Comparison of ENCODE assay signal across 31 mouse cellular contexts in genomic region chr4:119052537-119052936, GRCm38 (mm10). TPM values are rescaled to one million over a fixed set of nuclear protein-coding genes. Genes with fewer than 3 reads are reported as not detected.
DNase-seq lines count a peak whose midpoint lies in the region; ATAC-seq and TF ChIP-seq lines count a peak whose summit lies in the region.
"Had no signal": no experiment of that assay in that cellular context is flagged by ENCODE, and none has a peak within 500 bp of the region (broad histone marks: within the 10 kb centered on the region; RNA-seq: fewer than 3 reads in every experiment).

No protein-coding gene starts in this region.

- no peak for TF ChIP-seq CTCF in heart, adult 2 months (IDR thresholded peaks at IDR 0.05)

- H3K27ac ChIP-seq in heart, embryonic 10.5 days: peak overlapping the region; percentile 62
- H3K27ac ChIP-seq in heart, adult 2 months: no peak overlapping the region
- H3K27ac ChIP-seq in liver, embryonic 12.5 days: peak overlapping the region; percentile 99
- H3K27ac ChIP-seq: embryonic facial prominence, embryonic 13.5 days; hindbrain, postnatal 0 days; layer of hippocampus, adult 2 months; midbrain, embryonic 15.5 days; neural tube, embryonic 12.5 days; stomach, embryonic 15.5 days had no signal

- H3K36me3 ChIP-seq in heart, embryonic 10.5 days: no peaks in the 10 kb centered on the region
- no peaks in the 10 kb centered on the region for H3K36me3 ChIP-seq in heart, adult 2 months (ENCODE audit: control insufficient read depth, insufficient read depth, low read length)
- H3K36me3 ChIP-seq in liver, embryonic 12.5 days: no peaks in the 10 kb centered on the region
- H3K36me3 ChIP-seq: embryonic facial prominence, embryonic 13.5 days; midbrain, embryonic 15.5 days; neural tube, embryonic 12.5 days; stomach, embryonic 15.5 days had no signal

- intact Hi-C loops in heart, adult 2 months (cut with DNase I): no loop called here

- ATAC-seq in liver, embryonic 12.5 days: no peak
- 0 out of 2 replicates have a peak, but pooled peaks have one; percentile 32 for ATAC-seq in megakaryocyte, adult 5-6 weeks (ENCODE audit: poor library complexity, severe bottlenecking)
- ATAC-seq: CD4-positive, CD25-positive, alpha-beta regulatory T cell, adult 4 months; forebrain, embryonic 14.5 days; hindbrain, postnatal 0 days; intestine, embryonic 16.5 days; midbrain, embryonic 15.5 days; Patski had no signal

- no peak for TF ChIP-seq EP300 in heart, adult 2 months (IDR thresholded peaks at IDR 0.05; ENCODE audit: insufficient read depth, low read depth, low read length)

- no peak overlapping the region for H3K4me3 ChIP-seq in heart, embryonic 10.5 days
- no peak overlapping the region for H3K4me3 ChIP-seq in heart, adult 2 months
- H3K4me3 ChIP-seq in liver, embryonic 12.5 days: 0 out of 2 replicates have a peak overlapping the region, but pooled peaks have one; percentile 0
- H3K4me3 ChIP-seq: embryonic facial prominence, embryonic 13.5 days; layer of hippocampus, adult 2 months; megakaryocyte, embryonic 14.5 days; midbrain, embryonic 15.5 days; neural tube, embryonic 12.5 days; stomach, embryonic 15.5 days had no signal

- no peak for DNase-seq in heart, embryonic 10.5 days (ENCODE audit: low spot score)
- no peak for DNase-seq in heart, adult 2 months
- peak; percentile 19 for DNase-seq in A20 (ENCODE audit: low read depth, low spot score)
- DNase-seq in right cerebral cortex, adult 2 months (ENCODE audit: low spot score in 2 of 2): no peak
- DNase-seq in ovary, postnatal 36 days (ENCODE audit: low spot score): no peak
- DNase-seq: adrenal gland, adult 8-10 months; cerebellum, adult 2 months; cerebellum, postnatal 25 days; embryo, embryonic 11 days; gastrocnemius, postnatal 10 days; heart, adult 11 months; kidney, postnatal 25 days; layer of hippocampus, postnatal 36 days; lung, adult 18-20 months; lung, postnatal 10 days; retina, postnatal 1 day; thymus, adult 18-20 months; thymus, postnatal 36 days had no signal

- peaks cover 58% of the 10 kb centered on the region for H3K4me1 ChIP-seq in heart, embryonic 10.5 days
- H3K4me1 ChIP-seq in heart, adult 2 months (ENCODE audit: control insufficient read depth, insufficient read depth, low read length): no peaks in the 10 kb centered on the region
- peaks cover 85% of the 10 kb centered on the region for H3K4me1 ChIP-seq in liver, embryonic 12.5 days
- H3K4me1 ChIP-seq: embryonic facial prominence, embryonic 13.5 days; midbrain, embryonic 15.5 days; neural tube, embryonic 12.5 days; stomach, embryonic 15.5 days had no signal

- no peak for TF ChIP-seq POLR2A in heart, adult 2 months (IDR thresholded peaks at IDR 0.05; ENCODE audit: insufficient read depth, low read depth, low read length)

- WGBS in heart, embryonic 10.5 days: 74% methylated on average over 3 of the region's 3 CpGs
- 60% methylated on average over 3 of the region's 3 CpGs for WGBS in heart, adult 2 months
- WGBS in liver, embryonic 12.5 days (ENCODE audit: insufficient replicate concordance): 27% methylated on average over 3 of the region's 3 CpGs

- peak overlapping the region; percentile 64 for H3K4me2 ChIP-seq in liver, embryonic 12.5 days
- H3K4me2 ChIP-seq: embryonic facial prominence, embryonic 13.5 days; midbrain, embryonic 15.5 days; neural tube, embryonic 12.5 days; stomach, embryonic 15.5 days had no signal

- H3K79me2 ChIP-seq in heart, adult 2 months (replicated peaks; ENCODE audit: control insufficient read depth, insufficient read depth, low read length): no peaks in the 10 kb centered on the region

- no peak overlapping the region for H3K9ac ChIP-seq in heart, adult 2 months (ENCODE audit: low read depth, low read length)
- peak overlapping the region; percentile 78 for H3K9ac ChIP-seq in liver, embryonic 12.5 days
- H3K9ac ChIP-seq: embryonic facial prominence, embryonic 13.5 days; midbrain, embryonic 15.5 days; neural tube, embryonic 12.5 days; stomach, embryonic 15.5 days had no signal

- no peaks in the 10 kb centered on the region for H3K27me3 ChIP-seq in heart, embryonic 10.5 days (ENCODE audit: insufficient read depth, poor library complexity, severe bottlenecking)
- no peaks in the 10 kb centered on the region for H3K27me3 ChIP-seq in heart, adult 2 months (ENCODE audit: control insufficient read depth, insufficient read depth, low read length)
- peaks cover 12% of the 10 kb centered on the region; the same call in 1 of the 2 replicates for H3K27me3 ChIP-seq in liver, embryonic 12.5 days (replicated peaks)
- H3K27me3 ChIP-seq: embryonic facial prominence, embryonic 13.5 days; midbrain, embryonic 15.5 days; neural tube, embryonic 12.5 days; Patski; stomach, embryonic 15.5 days had no signal

- no peaks in the 10 kb centered on the region for H3K9me3 ChIP-seq in heart, embryonic 10.5 days
- no peaks in the 10 kb centered on the region for H3K9me3 ChIP-seq in liver, embryonic 12.5 days (replicated peaks)
- H3K9me3 ChIP-seq: embryonic facial prominence, embryonic 13.5 days; megakaryocyte, embryonic 14.5 days; midbrain, embryonic 15.5 days; neural tube, embryonic 12.5 days; stomach, embryonic 15.5 days had no signal

RNA-seq across cellular contexts. Expression of gene Slc2a1, which starts 56.0 kb away (rescaled TPM):
- 549 and 607 TPM in 2 replicates for polyA plus RNA-seq in heart, embryonic 10.5 days (2016; fragmentation: Nextera tagmentation; extraction: Ambion mirVana)
- 10 to 100 TPM in 1 of 2 experiments, 1 to 10 TPM in 1; 8.9 to 18.9 TPM for total RNA-seq in heart, adult 2 months (2021)
- 16.6 and 18.1 TPM in 2 replicates for polyA plus RNA-seq in heart, adult 2 months (2012; rRNA removed)
- polyA plus RNA-seq in liver, embryonic 12.5 days (2016; fragmentation: Nextera tagmentation; extraction: Ambion mirVana): 309 TPM in 2 replicates
- total RNA-seq in megakaryocyte, adult 5-6 weeks (2015): 9.0 and 14.4 TPM in 2 replicates
- total RNA-seq in megakaryocyte, adult 5-6 weeks (2017): 14.3 and 18.0 TPM in 2 replicates

Comparison
In these comparisons a context has a peak if more than half of its experiments do, and no peak if none do; other contexts are left out.
1. RNA of gene Slc2a1, which starts 56.0 kb away (polyA plus RNA-seq): 549 to 607 TPM in heart, embryonic 10.5 days and 309 TPM in liver, embryonic 12.5 days; 16.6 to 18.1 TPM in heart, adult 2 months; every median in the first group is over 10 times any median in the second.